Mouse (Mus musculus) limb, embryonic 15.5 days (tissue): ENCODE results near the gene Spred2. TPM values are rescaled to one million over a fixed set of nuclear protein-coding genes. Genes with fewer than 3 reads are reported as not detected.
A peak's percentile ranks its signal among the peaks of the same experiment; 100 is the strongest.

Experiments used
- ATAC-seq: fragments of 200-750 bp; cut with Nextera tagmentation; 2 replicates; pipeline ENCODE4 v1.8.0; 2017; ENCODE audit warnings: low read depth, moderate TSS enrichment; ENCODE audit not compliant: insufficient number of reproducible peaks, low FRiP score, low TSS enrichment
- H3K27ac ChIP-seq: fragments of 300-500 bp; sonication (generic); 2 replicates; pipeline ENCODE4 v1.5.1; 2015; ENCODE audit warnings: moderate library complexity, mild to moderate bottlenecking, inconsistent platforms
- H3K27me3 ChIP-seq: fragments of 300-500 bp; sonication (generic); 2 replicates; pipeline ENCODE4 v1.6.1; 2015; ENCODE audit warnings: inconsistent platforms
- H3K36me3 ChIP-seq: fragments of 300-500 bp; sonication (generic); 2 replicates; pipeline ENCODE4 v1.6.1; 2015; ENCODE audit warnings: inconsistent platforms
- H3K4me1 ChIP-seq: fragments of 300-500 bp; sonication (generic); 2 replicates; pipeline ENCODE4 v1.6.1; 2015; ENCODE audit warnings: inconsistent platforms
- H3K4me2 ChIP-seq: fragments of 300-500 bp; sonication (generic); 2 replicates; pipeline ENCODE4 v1.6.1; 2015; ENCODE audit warnings: mild to moderate bottlenecking, inconsistent platforms
- H3K4me3 ChIP-seq: fragments of 300-500 bp; sonication (generic); 2 replicates; pipeline ENCODE4 v1.5.1; 2015; ENCODE audit warnings: mild to moderate bottlenecking, inconsistent platforms
- H3K9ac ChIP-seq: fragments of 300-500 bp; sonication (generic); 2 replicates; pipeline ENCODE4 v1.6.1; 2015; ENCODE audit warnings: inconsistent platforms
- H3K9me3 ChIP-seq: fragments of 300-500 bp; sonication (generic); 2 replicates; pipeline ENCODE4 v1.6.1; 2016; ENCODE audit warnings: inconsistent platforms
- WGBS: fragments of 180-500 bp; shearing (Covaris S2); methylation state at CpG from one replicate; pipeline ENCODE4 v1.1.7; 2015; 5-methylcytosine and 5-hydroxymethylcytosine counted together
- polyA plus RNA-seq: library from polyadenylated mRNA; unstranded; fragments of >200 nt; fragmentation: Nextera tagmentation; extraction: Ambion mirVana; gene quantifications from 2 replicates; pipeline ENCODE4 v1.2.1, GENCODE M21; 2015

Spred2 gene
- polyA plus RNA-seq, 1 experiment from 2014 or later: 8.9 TPM

GRCm38 (mm10) chr11:19989141-19989910, 65.2 kb downstream of the Spred2 start:
- Histone ChIP-seq H3K4me1 (peaks cover 54% of the 10 kb centered on the region), H3K27ac (no peak overlapping the region)
- 77% methylated on average over 13 of the region's 13 CpGs for WGBS

GRCm38 (mm10) chr11:19990731-19991130, 66.6 kb downstream of the Spred2 start:
- 54% methylated on average over 2 of the region's 2 CpGs for WGBS
- no peaks in the 10 kb centered on the region for H3K9me3 ChIP-seq
- peaks cover 54% of the 10 kb centered on the region for H3K4me1 ChIP-seq
- no peak overlapping the region for H3K4me2 ChIP-seq
- no peak overlapping the region for H3K9ac ChIP-seq
- H3K27ac ChIP-seq: no peak overlapping the region
- H3K27me3 ChIP-seq: no peaks in the 10 kb centered on the region
- H3K36me3 ChIP-seq: no peaks in the 10 kb centered on the region
- no peak for ATAC-seq
- H3K4me3 ChIP-seq: no peak overlapping the region

More at GRCm38 (mm10) chr11:19989141-19989910, 65.2 kb downstream of the Spred2 start:
- H3K27me3 ChIP-seq: no peaks in the 10 kb centered on the region
- ATAC-seq: no peak
- no peak overlapping the region for H3K4me3 ChIP-seq
- no peak overlapping the region for H3K4me2 ChIP-seq
- H3K9ac ChIP-seq: no peak overlapping the region
- H3K36me3 ChIP-seq: no peaks in the 10 kb centered on the region
- H3K9me3 ChIP-seq: no peaks in the 10 kb centered on the region

- H3K27me3 ChIP-seq: no peaks in the 10 kb centered on the region
- no peak overlapping the region for H3K4me3 ChIP-seq
- no peak for ATAC-seq
- H3K36me3 ChIP-seq: no peaks in the 10 kb centered on the region
- no peak overlapping the region for H3K27ac ChIP-seq
- no peak overlapping the region for H3K9ac ChIP-seq
- 58% methylated on average over 12 of the region's 12 CpGs for WGBS
- no peak overlapping the region for H3K4me2 ChIP-seq
- no peaks in the 10 kb centered on the region for H3K9me3 ChIP-seq
- peaks cover 49% of the 10 kb centered on the region for H3K4me1 ChIP-seq
Measured at GRCm38 (mm10) chr11:19991303-19991976, 67.3 kb downstream of the Spred2 start.

- no peak overlapping the region for H3K9ac ChIP-seq
- no peaks in the 10 kb centered on the region for H3K27me3 ChIP-seq
- ATAC-seq: no peak
- H3K4me3 ChIP-seq: no peak overlapping the region
- WGBS: 60% methylated on average over 13 of the region's 15 CpGs
- H3K9me3 ChIP-seq: no peaks in the 10 kb centered on the region
- H3K27ac ChIP-seq: no peak overlapping the region
- H3K4me1 ChIP-seq: peaks cover 37% of the 10 kb centered on the region
- no peaks in the 10 kb centered on the region for H3K36me3 ChIP-seq
- H3K4me2 ChIP-seq: no peak overlapping the region
Measured at GRCm38 (mm10) chr11:19992341-19993281, 68.4 kb downstream of the Spred2 start.

- Histone ChIP-seq H3K4me2 (no peak overlapping the region), H3K27ac (no peak overlapping the region), H3K4me3 (no peak overlapping the region), H3K27me3 (no peaks in the 10 kb centered on the region), H3K9me3 (no peaks in the 10 kb centered on the region), H3K9ac (no peak overlapping the region), H3K36me3 (peaks cover 6% of the 10 kb centered on the region), H3K4me1 (peaks cover 30% of the 10 kb centered on the region)
- no peak for ATAC-seq
- 33% methylated on average over 1 of the region's 1 CpGs for WGBS
Measured at GRCm38 (mm10) chr11:19993753-19994152, 69.6 kb downstream of the Spred2 start.

GRCm38 (mm10) chr11:19994262-19994790, 70.2 kb downstream of the Spred2 start:
- ATAC-seq: no peak
- Histone ChIP-seq H3K4me3 (no peak overlapping the region), H3K9ac (no peak overlapping the region), H3K27me3 (no peaks in the 10 kb centered on the region), H3K4me2 (no peak overlapping the region), H3K4me1 (peaks cover 24% of the 10 kb centered on the region), H3K36me3 (peaks cover 9% of the 10 kb centered on the region), H3K9me3 (no peaks in the 10 kb centered on the region), H3K27ac (no peak overlapping the region)
- 89% methylated on average over 7 of the region's 7 CpGs for WGBS

- WGBS: 51% methylated on average over 18 of the region's 18 CpGs
- H3K9me3 ChIP-seq: no peaks in the 10 kb centered on the region
Measured at GRCm38 (mm10) chr11:19997940-19998339, 73.8 kb downstream of the Spred2 start.

GRCm38 (mm10) chr11:20002883-20003282, 78.7 kb downstream of the Spred2 start:
- no peak for ATAC-seq
- Histone ChIP-seq H3K9ac (no peak overlapping the region), H3K27ac (no peak overlapping the region), H3K27me3 (no peaks in the 10 kb centered on the region), H3K36me3 (peaks cover 40% of the 10 kb centered on the region), H3K4me3 (no peak overlapping the region), H3K4me1 (no peaks in the 10 kb centered on the region), H3K4me2 (no peak overlapping the region), H3K9me3 (no peaks in the 10 kb centered on the region)
- WGBS: 91% methylated on average over 4 of the region's 4 CpGs

More at GRCm38 (mm10) chr11:19997940-19998339, 73.8 kb downstream of the Spred2 start:
- no peak overlapping the region for H3K4me3 ChIP-seq
- no peak overlapping the region for H3K9ac ChIP-seq
- H3K36me3 ChIP-seq: peaks cover 17% of the 10 kb centered on the region
- no peak overlapping the region for H3K27ac ChIP-seq
- H3K27me3 ChIP-seq: no peaks in the 10 kb centered on the region
- no peak for ATAC-seq
- no peaks in the 10 kb centered on the region; the same call in 1 of the 2 replicates for H3K4me1 ChIP-seq
- no peak overlapping the region for H3K4me2 ChIP-seq

- Histone ChIP-seq H3K27ac (no peak overlapping the region), H3K9ac (no peak overlapping the region), H3K9me3 (no peaks in the 10 kb centered on the region), H3K27me3 (no peaks in the 10 kb centered on the region), H3K4me3 (no peak overlapping the region), H3K36me3 (peaks cover 51% of the 10 kb centered on the region), H3K4me2 (no peak overlapping the region), H3K4me1 (peaks cover 10% of the 10 kb centered on the region)
- ATAC-seq: no peak
- 90% methylated on average over 6 of the region's 6 CpGs for WGBS
Measured at GRCm38 (mm10) chr11:20007701-20008100, 83.5 kb downstream of the Spred2 start.

- H3K27ac ChIP-seq: no peak overlapping the region
- 26% methylated on average over 16 of the region's 16 CpGs for WGBS
- 0 out of 2 replicates have a peak, but pooled peaks have one; percentile 24 for ATAC-seq
- no peak overlapping the region for H3K4me3 ChIP-seq
- peaks cover 51% of the 10 kb centered on the region for H3K36me3 ChIP-seq
- H3K4me1 ChIP-seq: peaks cover 10% of the 10 kb centered on the region
- no peak overlapping the region for H3K9ac ChIP-seq
- H3K9me3 ChIP-seq: no peaks in the 10 kb centered on the region
- no peak overlapping the region for H3K4me2 ChIP-seq
- H3K27me3 ChIP-seq: no peaks in the 10 kb centered on the region
Measured at GRCm38 (mm10) chr11:20011210-20011978, 87.2 kb downstream of the Spred2 start.

- Histone ChIP-seq H3K4me2 (no peak overlapping the region), H3K27ac (no peak overlapping the region), H3K27me3 (no peaks in the 10 kb centered on the region), H3K4me3 (no peak overlapping the region), H3K9ac (no peak overlapping the region), H3K9me3 (peaks cover 6% of the 10 kb centered on the region; the same call in 1 of the 2 replicates), H3K4me1 (peaks cover 10% of the 10 kb centered on the region), H3K36me3 (peaks cover 52% of the 10 kb centered on the region)
- 95% methylated on average over 3 of the region's 3 CpGs for WGBS
- no peak for ATAC-seq
Measured at GRCm38 (mm10) chr11:20013366-20013765, 89.2 kb downstream of the Spred2 start.
